Mouse (Mus musculus): ENCODE results near the gene Cerk.
A peak's percentile ranks its signal among the peaks of the same experiment; 100 is the strongest.
"Not testable (repeated sequence)": the region's sequence is repeated elsewhere in the genome, so short reads cannot be mapped to it uniquely, and the experiment has no call there.

DNA sequence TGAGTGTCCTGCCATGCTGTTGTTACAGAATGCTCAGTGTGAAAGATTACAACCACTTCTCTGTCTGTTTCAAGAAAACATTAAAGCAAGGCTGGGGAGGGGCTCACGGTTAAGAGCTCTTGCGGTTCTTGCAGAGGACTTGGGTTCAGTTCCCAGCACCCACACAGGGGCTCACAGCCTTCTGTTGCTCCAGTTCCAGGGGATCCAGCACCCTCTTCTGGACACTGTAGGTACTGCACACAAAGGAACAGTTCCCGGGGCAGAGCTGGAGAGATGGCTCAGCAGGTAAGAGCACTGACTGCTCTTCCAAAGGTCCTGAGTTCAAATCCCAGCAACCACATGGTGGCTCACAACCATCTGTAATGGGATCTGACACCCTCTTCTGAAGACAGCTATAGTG lies 24.1 kb downstream of the Cerk start:
- TF ChIP-seq CTCF (IDR thresholded peaks at IDR 0.05; ENCODE audit: insufficient read depth, low read length), result peak; percentile 7; the same call in 1 of the 2 replicates
- not testable (repeated sequence) for TF ChIP-seq POLR2A (IDR thresholded peaks at IDR 0.05; ENCODE audit: borderline replicate concordance, extremely low read depth, low read depth, low read length)

All from lung, adult 2 months (tissue).